Mouse (Mus musculus): Measurements from ENCODE around the gene Elmo1.

Gene Elmo1

DNA sequence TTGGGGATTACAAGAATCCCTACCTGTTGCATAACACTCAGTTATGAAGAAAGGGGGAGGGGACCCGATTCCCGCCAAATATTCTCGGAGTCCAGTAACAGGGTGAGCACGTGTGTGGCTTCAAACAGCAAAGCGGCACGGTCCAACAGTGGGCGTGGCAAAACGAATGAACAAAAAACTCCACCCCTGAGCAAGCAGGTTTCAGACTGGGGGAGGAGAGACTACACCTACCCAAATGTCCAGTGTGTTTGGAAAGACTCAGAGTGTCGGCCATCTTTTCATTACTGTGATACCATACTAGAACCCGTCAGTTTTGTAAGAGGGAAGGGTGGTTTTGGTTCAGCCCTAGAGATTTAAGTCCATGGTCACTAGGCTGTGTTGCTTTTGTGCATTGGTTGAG is 35.4 kb downstream of the Elmo1 start:
- DNase-seq = no peak

DNA sequence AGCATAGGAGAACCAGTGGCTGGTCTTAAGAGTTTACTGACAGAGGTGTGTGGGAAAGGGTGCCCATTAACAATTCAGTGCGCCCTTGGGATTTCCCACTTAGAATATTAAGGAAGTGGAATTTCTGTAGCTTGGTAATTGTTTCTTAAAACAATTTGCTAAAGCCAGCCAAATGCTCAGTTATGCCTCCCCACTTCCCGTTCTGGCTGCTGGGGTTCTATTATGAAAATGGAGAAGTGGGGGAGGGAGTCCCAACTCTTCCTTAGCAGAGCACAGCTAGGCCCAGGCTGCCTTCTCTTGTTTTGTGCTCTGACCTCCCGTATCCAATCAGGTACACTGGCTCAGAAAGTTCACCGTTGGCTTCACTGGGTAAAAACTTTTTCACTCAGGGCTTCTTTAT is 37.2 kb downstream of the Elmo1 start:
- DNase-seq = no peak

DNA sequence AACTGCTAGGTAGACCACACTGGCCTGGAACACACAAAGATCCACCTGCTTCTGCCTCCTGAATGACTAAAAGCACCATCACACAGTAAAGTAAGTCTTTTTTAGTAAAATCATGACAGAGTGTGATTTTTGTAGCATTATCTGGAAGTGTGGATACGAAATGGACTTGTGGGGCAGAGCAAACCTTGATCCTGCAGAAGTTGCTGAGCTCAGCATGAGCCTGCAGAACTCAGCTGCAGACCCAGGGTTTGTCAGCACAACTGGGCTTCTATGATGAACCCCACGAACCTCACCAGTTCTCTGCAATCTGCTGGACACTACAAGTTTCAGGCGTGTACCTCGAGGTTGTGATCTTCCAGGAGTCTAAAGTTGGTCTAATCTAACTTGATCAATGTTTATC is 37.7 kb downstream of the Elmo1 start:
- no peak for DNase-seq

DNA sequence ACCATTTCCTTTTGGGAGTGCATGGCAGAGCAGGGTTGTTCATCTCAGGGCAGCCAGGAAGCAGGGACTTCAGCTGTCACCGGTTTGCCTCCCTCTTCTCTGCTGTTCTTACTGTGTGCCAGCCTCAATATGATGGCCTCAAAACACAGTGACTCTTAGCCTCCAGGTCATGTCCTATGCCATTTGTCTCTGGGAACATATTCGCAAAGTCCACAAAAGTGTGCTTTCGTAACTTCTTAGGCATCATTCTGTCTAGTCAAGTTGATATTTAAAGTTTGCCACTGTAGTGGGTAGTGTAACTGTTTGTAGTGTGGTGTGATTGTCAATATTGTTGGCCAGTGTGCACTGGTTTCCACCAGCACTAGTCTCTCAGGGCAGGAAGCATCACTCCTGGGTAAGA is 40.3 kb downstream of the Elmo1 start:
- DNase-seq = no peak

DNA sequence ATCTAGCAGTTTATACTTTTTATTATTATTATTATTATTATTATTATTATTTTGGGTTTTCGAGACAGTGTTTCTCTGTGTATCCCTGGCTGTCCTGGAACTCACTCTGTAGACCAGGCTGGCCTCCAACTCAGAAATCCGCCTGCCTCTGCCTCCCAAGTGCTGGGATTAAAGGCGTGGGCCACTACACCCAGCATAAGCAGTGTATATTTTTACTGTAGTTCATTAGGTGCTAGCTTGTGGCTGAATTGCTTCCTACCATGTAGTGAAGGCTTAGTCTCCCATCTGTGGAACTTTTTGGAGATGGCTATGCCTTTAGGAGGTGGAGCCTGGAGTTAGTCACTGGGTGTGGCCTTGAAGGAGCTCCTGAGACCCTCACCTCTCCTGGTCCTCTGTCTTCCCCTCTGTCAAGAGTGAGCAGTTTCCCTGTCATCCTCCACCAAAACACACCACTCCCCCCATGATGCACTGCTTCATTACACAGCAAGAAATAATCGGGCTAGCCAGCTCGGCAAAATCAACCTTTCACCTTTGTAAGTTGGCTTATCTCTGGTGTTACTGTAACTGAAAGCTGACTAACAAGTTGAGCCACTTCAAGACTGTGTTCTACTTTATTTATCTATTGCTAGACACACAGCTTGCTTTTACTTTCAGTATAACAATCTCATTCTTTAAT is 41.1 kb downstream of the Elmo1 start:
- DNase-seq = no peak

DNA sequence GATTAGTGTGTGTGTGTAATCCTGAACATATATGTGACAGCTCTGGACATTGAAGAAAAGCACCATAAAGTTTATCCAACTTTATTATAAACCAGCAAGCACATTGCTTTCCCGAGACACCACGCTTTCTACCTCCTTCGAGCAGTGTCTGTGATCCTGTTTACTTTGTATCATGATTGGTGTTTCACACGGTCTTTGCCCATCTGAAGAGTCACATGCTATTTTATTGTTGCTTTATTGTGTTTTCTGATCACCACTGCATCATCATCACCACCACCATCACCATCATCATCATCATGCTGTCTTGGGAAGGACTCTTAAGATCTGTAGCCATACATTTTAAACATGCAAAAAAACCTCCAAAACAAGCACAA is 41.6 kb downstream of the Elmo1 start:
- no peak for DNase-seq

DNA sequence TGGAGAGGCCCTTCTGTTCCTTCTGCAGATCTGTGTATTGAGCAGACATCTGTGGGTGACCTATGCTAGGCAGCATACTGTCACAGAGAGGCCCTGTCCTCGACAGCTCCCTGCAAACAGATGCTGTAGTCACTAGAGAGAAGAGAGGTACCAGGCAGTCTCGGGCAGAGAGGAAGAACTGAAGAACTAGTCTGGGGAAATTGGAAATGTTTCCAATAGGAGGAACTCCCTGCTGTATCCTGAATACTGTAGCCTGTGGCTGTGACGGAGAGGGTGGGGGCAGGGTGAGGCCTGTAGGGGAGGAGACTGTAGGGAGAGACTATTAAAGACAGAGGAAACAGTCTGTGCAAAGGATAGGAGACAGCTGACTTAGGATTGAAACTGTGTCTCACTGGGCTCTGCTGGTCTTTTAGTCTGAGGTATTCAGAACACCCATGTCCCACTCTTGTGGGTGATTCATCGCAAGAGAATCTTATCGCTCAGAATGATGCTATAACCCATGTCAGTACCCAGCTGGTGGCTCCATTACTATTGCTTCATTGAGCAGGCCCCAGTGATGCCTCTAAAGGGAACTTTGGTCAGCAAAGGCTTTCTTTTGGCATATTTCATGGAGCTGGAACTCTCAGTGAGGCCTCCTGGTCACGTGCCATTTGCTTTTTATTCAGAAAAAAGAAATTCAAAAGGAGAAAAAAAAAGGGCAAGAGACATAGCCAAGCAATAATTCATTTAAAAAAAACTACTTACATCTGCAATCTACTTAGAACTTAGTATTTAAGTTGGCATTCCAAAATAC is 43.4 kb downstream of the Elmo1 start:
- DNase-seq = no peak

DNA sequence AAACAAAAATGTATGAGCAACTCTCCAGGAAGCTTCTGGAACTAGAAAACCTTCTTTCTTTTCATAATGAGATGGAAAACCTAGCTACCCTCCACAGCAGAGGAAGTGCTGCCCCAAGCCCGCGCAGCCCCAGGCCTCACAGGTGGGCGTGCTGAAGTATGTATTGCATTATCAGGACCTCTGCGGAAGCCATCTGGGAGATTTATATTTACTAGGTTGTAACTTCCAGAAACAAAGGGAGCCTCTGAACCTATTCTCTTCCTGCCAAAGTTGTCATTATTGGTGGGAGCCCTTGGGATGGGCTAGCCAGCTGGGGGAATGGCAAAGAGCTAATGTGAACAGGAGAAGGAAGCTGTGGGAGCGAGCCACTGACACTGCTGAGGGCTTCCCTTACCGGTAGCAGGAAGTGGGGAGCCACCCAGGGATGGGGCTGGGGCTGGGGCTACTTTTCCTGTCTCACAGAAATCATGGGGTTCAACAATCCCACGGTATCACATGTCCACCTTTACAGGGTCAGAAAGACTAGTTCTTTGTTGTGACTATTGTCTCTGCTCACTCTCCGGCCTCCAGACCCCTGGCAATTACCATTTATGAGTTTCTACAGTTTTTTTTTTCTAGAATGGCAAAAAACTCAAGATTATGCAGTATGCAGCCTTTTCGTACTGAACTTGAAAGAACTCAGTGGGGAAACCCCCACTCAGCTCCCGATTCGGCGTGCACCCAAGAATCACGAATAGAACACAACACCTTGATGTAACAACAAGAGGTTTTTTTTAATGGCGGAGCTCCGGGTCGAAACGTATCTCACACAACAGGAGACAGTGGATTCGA is 44.2 kb downstream of the Elmo1 start:
- no peak for DNase-seq

DNA sequence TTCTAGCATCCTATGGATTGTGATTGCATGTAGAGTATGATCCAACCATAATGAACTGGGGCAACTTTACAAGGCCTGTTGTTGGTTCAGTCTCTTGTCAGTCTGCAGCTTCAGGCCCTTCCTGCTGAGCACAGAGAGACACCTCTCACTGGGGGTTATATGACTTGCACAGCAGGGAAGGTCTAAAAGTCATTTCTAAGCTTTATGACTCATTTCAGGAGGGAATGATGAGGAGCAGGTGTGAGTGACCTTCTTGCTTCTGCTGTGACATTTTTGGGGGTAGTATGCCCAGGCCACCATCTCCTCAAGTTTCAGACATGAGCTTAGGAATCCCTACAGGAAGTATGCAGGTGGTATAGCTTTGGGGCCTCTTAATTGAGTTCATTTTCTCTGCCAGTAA is 46.4 kb downstream of the Elmo1 start:
- no peak for DNase-seq

DNA sequence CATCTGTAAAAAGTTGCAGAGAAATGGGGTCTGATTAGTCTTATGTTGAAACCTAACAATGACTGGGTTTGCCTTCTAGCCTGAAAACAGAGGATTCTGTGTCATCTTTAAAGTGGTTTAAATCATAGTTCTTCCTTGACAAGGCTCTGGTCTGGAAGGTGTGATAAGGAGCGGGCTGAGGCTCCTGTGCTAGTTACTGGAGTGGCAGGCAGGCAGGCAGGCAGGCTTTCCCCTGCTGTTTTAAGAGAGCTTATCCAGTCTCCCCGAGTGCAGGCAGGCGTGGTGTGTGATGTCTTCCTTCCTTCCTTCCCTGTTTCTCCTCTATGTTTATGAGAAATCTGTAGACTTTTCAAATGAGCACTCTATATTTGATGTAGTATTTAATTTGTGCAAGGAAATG is 48.1 kb downstream of the Elmo1 start:
- DNase-seq = no peak

DNA sequence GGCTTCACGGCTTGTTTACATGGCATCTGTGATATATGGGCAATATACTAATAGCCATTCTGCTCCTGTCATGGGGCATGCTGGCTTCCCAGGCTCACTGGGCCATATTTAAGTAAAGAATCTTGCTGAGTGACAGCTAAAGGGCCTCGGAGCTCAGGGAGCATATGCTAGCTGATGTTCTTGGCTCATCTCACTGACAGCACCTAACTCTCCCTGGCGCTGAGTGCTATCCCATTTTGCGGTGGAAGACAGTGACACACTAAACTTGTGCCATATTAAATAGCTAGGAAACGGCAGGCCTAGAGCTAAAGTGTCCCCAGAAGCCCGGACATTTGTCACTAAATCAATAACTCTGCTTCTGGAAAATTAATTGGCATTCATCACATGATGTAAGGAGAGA is 48.7 kb downstream of the Elmo1 start:
- no peak for DNase-seq

DNA sequence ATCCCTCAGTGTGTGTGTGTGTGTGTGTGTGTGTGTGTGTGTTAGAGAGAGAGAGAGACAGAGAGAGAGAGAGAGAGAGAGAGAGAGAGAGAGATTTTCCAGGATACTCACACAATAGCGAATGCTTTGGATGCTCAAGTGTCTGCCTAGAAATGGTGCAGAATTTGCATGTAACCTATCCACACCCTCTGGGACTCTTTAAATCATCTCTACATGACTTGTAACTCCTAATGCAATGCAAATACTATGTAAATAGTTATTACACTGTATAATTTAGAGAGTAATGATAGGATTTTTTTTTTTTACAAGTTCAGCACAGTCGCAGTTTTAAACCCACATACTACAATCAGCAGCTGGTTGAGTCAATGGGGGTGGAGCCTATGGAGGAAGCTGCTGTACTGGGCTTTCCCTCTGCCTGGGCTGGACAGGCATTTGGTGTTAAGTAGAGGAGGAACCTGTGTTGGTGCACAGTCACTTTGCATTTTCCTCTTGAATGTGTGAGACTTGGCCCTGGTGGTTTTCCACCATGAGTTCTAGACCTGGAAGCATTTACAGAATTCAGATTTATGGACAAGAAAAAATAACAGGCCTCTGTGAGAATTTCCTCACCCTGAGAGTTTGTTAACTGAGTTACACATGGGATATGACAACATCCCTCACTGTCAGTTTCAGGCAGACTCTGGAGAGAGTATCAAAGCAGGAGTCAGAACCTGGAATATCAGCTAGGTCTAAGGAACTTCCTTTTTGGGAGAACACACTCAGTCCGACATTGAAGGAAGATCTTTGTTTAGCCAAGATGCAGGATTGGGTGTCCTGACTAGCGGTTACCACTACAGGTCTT is 49.6 kb downstream of the Elmo1 start:
- DNase-seq = no peak

DNA sequence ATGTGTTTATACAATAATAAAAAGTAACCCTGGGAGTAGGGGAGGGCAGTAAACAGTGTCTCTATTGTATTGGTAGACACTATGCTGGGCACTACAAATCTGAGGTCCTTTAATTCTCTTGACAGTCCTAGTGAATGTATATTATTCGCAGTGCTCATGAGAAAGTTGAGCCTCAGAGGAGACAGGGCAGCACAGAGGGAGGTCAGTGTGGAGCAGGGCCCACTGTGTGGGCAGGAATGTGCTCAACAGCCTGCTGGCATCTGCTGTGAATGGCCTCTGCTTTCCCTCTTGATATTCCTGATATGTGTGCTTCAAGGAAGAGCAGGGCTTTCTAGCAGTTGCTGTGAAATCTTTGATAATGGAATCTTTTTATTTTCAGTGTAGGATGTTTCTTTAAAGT is 52.2 kb downstream of the Elmo1 start:
- no peak for DNase-seq

DNA sequence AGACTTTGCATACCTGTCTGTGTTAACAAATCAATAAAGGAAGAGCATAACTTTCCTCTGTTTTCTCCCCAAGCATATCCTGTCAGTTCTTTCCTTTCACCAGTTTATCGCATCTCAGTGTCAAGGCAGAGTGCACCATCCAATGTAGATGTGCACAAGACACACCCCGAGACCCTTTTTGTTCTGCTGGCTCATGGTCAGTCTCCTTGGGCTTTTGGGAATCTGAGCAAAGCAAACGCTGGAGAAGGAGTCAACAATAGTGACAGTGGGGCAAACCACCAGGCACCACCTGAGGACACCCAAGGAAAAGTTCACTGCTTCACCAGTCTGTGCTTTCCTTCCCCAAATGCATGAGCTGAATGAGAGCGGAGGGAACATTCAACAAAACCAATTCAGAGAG is 56.5 kb downstream of the Elmo1 start:
- no peak for DNase-seq

DNA sequence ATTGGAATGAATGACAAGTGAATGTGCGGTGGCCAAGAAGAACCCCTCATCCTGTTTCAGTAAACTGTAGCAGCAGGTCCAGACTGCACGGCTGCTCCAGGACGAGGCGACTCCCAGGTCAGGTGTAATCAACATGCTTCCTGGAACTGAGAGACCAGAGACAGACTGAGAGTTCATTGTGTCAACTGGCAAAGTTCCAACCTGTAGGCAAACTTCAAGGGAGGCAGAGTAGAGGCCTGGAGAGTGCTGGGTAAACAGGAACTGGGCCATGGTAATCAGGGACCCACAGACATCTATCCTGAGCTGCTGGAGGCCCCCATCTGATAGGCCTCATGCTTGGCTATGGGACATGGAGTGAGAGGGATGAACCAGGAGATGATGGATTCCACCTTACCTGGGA is 57.3 kb downstream of the Elmo1 start:
- DNase-seq = no peak

DNA sequence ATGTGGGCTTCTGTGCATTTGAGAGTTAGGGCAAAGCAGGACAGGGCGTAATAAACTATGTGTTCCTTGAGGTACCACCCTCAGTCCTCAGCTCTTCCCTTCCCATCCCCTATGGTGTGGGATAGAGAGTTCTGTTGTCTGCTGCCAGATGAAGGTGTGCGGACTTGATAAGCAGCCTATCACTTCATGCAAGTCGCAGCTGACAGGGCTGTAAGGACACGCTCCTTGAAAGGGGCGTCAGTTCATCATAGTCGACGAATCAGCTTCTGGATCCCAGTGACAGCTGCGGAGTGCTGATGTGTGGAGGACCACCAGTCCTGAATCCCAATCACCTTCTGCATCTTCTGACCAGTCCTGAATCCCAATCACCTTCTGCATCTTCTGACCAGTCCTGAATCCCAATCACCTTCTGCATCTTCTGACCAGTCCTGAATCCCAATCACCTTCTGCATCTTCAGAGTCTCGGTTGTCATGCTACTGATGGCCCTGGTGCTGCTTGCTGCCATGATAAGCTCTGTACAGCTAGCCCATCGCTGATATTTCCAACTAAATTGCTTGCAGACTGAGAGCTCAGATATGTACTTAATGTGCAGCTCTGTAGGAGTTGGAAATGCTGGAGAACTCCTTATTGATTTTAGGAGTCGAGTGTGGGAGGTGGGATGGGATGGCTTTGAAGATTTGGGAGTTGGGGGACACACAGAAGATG is 59.9 kb downstream of the Elmo1 start:
- no peak for DNase-seq

DNA sequence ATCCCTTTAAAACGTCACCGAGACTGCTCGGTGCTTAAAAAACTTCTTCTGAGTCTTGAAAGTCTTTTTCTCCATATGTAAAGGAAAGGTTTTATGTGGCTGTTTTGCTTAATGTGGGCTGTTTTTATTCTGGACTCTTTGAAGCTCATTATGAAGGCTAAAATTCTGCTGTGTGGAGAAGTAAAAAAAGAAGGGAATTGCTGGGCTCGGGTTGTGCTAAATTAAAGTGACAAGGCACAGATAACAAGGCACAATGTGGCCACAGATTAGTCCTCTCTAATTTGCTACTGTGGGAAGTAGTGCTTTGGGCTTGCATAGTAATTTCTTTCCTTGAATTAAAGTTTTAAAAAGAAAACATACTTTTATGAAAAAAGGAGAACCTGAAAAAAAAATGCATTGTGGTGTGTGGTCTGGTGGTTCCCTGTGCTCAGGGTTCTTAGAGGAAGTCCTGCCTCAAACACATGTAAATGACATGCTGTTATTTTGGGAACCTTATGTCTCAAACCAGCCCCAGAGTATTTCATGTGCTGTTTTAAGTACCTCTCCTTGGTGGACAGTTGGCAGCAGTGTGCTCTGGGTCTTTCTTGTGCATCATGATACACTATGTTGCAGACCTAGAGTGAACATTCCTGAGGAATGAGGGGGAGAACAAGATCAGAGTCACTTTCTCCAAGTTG is 61.0 kb downstream of the Elmo1 start:
- no peak for DNase-seq

DNA sequence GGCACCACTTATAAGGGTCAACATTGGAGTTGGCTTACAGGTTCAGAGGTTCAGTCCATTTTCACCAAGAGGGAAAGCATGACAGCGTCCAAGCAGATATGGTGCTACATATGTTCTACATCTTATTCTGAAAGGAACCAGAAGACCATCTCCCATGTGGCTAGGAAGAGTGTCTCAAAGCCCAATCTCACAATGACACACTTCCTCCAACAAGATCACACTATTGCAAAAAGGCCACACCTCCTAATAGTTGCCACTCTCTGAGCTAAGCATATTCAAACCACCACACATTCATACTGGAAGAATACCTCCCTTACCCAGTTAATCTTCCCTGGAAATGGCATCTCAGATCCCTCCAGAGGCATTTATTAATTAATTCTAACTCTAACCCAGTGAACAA is 66.7 kb downstream of the Elmo1 start:
- DNase-seq = no peak

DNA sequence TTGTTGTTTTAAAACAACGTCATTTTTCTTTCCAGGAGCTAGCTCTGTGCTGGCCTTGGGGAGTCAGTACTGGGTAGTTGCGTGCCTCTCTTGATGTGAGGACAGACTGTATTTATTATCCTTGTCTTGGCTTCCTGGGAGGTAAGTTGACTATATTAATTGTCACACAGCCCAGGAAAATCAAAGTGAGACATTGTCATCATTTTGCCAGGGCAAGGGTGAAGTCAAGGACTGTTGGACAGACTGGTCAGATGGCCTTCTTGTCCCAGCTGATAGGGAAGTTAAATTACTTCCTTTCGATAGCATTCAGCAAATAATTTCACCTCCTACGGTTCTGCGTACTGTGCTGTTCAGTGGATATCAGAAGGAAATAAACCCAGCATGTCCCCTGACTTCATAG is 67.1 kb downstream of the Elmo1 start:
- no peak for DNase-seq

DNA sequence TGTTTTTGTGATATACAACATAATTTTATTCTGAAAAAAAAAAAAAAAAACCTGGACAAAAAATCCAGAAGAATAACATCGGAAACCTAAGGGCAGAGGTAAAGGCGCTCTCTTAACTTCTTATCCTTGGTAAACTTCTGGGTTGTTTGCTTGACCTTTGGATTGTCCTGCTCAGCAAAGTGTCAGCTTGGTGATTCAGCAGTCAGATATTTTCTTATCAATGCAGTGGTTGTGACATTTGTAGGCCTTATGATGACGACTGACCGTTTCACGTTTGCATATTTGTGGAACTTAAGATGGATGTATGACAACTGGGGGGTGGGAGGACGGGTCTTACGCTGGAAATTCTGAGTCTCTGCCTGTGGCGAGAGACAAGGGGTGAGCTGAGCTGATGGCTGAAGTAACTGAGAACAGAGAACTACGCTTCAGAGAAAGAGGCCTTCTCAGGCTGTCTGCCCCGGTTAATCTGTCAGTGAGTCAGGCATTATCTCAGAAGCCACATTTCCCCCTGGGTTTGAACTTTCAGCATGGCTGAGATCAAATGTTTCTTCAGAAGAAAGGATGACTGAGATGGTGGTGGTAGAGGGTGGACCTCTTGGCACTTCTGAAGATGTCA is 73.1 kb downstream of the Elmo1 start:
- DNase-seq = no peak

DNA sequence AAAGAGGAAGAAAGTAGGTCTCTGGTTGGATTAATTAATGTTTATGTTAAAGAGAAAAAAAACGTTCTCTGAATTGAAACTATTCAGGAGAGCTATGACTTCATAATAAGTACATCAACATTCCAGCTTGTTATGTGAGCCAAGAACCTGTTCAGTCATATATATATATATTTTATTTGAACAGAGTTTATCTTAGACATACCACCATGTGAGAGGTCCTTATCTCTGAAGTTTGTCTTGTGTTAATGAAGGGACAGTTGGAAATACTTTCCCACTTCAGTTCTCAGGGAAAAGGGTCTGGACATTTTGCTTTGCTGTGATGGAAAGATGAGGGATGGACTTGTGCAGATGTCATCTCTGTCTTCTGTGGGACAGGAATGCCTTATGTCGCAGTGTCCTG is 74.4 kb downstream of the Elmo1 start:
- DNase-seq = no peak
